Mouse (Mus musculus): ENCODE results near the gene Olfr370. TPM values are rescaled to one million over a fixed set of nuclear protein-coding genes. Genes with fewer than 3 reads are reported as not detected.
A peak's percentile ranks its signal among the peaks of the same experiment; 100 is the strongest.

Olfr370 gene
- polyA plus RNA-seq, 1 experiment: not detected

GRCm38 (mm10) chr8:83590488-83591023 lies 55.0 kb downstream of the Olfr370 start:
- no peak overlapping the region for H3K4me3 ChIP-seq (ENCODE audit: insufficient read depth, low read depth, low read length)
- 64% methylated on average over 7 of the region's 7 CpGs for WGBS
- no peaks in the 10 kb centered on the region for H3K27me3 ChIP-seq (replicated peaks; ENCODE audit: control insufficient read depth, insufficient read depth, low read length)
- no peak overlapping the region for H3K27ac ChIP-seq (ENCODE audit: insufficient read depth, low read depth, low read length)
- TF ChIP-seq POLR2A (IDR thresholded peaks at IDR 0.05; ENCODE audit: low read depth, low read length) (no peak), CTCF (conservative IDR thresholded peaks at IDR 0.05; ENCODE audit: insufficient read depth, insufficient read length, low read depth, low read length) (0 out of 2 replicates have a peak, but pooled peaks have one; percentile 19)
- DNase-seq: no peak
- no peaks in the 10 kb centered on the region for H3K36me3 ChIP-seq (ENCODE audit: control insufficient read depth, insufficient read depth, low read length)
- peaks cover 26% of the 10 kb centered on the region for H3K4me1 ChIP-seq (ENCODE audit: control insufficient read depth, insufficient read depth, low read length)

- no peaks in the 10 kb centered on the region for H3K27me3 ChIP-seq (replicated peaks; ENCODE audit: control insufficient read depth, insufficient read depth, low read length)
- no peak for DNase-seq
- H3K36me3 ChIP-seq (ENCODE audit: control insufficient read depth, insufficient read depth, low read length): no peaks in the 10 kb centered on the region
- no peak for TF ChIP-seq CTCF (conservative IDR thresholded peaks at IDR 0.05; ENCODE audit: insufficient read depth, insufficient read length, low read depth, low read length)
- TF ChIP-seq POLR2A (IDR thresholded peaks at IDR 0.05; ENCODE audit: low read depth, low read length): no peak
- H3K27ac ChIP-seq (ENCODE audit: insufficient read depth, low read depth, low read length): no peak overlapping the region
- WGBS: 57% methylated on average over 3 of the region's 3 CpGs
- no peak overlapping the region for H3K4me3 ChIP-seq (ENCODE audit: insufficient read depth, low read depth, low read length)
- H3K4me1 ChIP-seq (ENCODE audit: control insufficient read depth, insufficient read depth, low read length): peaks cover 18% of the 10 kb centered on the region
These were observed 57.1 kb downstream of the Olfr370 start for GRCm38 (mm10) chr8:83592682-83593081.

GRCm38 (mm10) chr8:83593325-83594166 lies 58.0 kb downstream of the Olfr370 start:
- DNase-seq: no peak
- TF ChIP-seq POLR2A (IDR thresholded peaks at IDR 0.05; ENCODE audit: low read depth, low read length) (no peak), CTCF (conservative IDR thresholded peaks at IDR 0.05; ENCODE audit: insufficient read depth, insufficient read length, low read depth, low read length) (no peak)
- H3K4me1 ChIP-seq (ENCODE audit: control insufficient read depth, insufficient read depth, low read length): peaks cover 11% of the 10 kb centered on the region
- under 1% methylated on average over 22 of the region's 22 CpGs for WGBS
- peak overlapping the region; percentile 84 for H3K4me3 ChIP-seq (ENCODE audit: insufficient read depth, low read depth, low read length)
- H3K27ac ChIP-seq (ENCODE audit: insufficient read depth, low read depth, low read length): peak overlapping the region; percentile 83
- no peaks in the 10 kb centered on the region for H3K27me3 ChIP-seq (replicated peaks; ENCODE audit: control insufficient read depth, insufficient read depth, low read length)
- H3K36me3 ChIP-seq (ENCODE audit: control insufficient read depth, insufficient read depth, low read length): no peaks in the 10 kb centered on the region

- peak; percentile 99 for DNase-seq
- peak overlapping the region; percentile 84 for H3K4me3 ChIP-seq (ENCODE audit: insufficient read depth, low read depth, low read length)
- TF ChIP-seq POLR2A (IDR thresholded peaks at IDR 0.05; ENCODE audit: low read depth, low read length) (peak; percentile 61), CTCF (conservative IDR thresholded peaks at IDR 0.05; ENCODE audit: insufficient read depth, insufficient read length, low read depth, low read length) (no peak)
- H3K36me3 ChIP-seq (ENCODE audit: control insufficient read depth, insufficient read depth, low read length): no peaks in the 10 kb centered on the region
- under 1% methylated on average over 43 of the region's 43 CpGs for WGBS
- peak overlapping the region; percentile 84 for H3K27ac ChIP-seq (ENCODE audit: insufficient read depth, low read depth, low read length)
- peaks cover 8% of the 10 kb centered on the region for H3K4me1 ChIP-seq (ENCODE audit: control insufficient read depth, insufficient read depth, low read length)
- H3K27me3 ChIP-seq (replicated peaks; ENCODE audit: control insufficient read depth, insufficient read depth, low read length): no peaks in the 10 kb centered on the region
These were observed 58.8 kb downstream of the Olfr370 start for GRCm38 (mm10) chr8:83594167-83595049.

Other genes with a start within 250 kb of the Olfr370 start
- 255 and 374 TPM in 2 replicates for gene Ucp1, start 245.4 kb upstream of the Olfr370 start, polyA plus RNA-seq (2012; rRNA removed)
- 3.6 and 4.1 TPM in 2 replicates for gene Elmod2, start 203.3 kb upstream of the Olfr370 start, polyA plus RNA-seq (2012; rRNA removed)
- not detected in 2 replicates for gene Mgat4d, start 187.3 kb upstream of the Olfr370 start, polyA plus RNA-seq (2012; rRNA removed)
- 0.03 and 0.06 TPM in 2 replicates for gene Clgn, start 145.9 kb upstream of the Olfr370 start, polyA plus RNA-seq (2012; rRNA removed)
- 15.9 and 24.5 TPM in 2 replicates for gene Scoc, start 77.4 kb upstream of the Olfr370 start, polyA plus RNA-seq (2012; rRNA removed)
- gene Ndufb7, start 30.9 kb downstream of the Olfr370 start, polyA plus RNA-seq (2012; rRNA removed): 704 and 720 TPM in 2 replicates
- 793 and 827 TPM in 2 replicates for gene Tecr, start 72.2 kb downstream of the Olfr370 start, polyA plus RNA-seq (2012; rRNA removed)
- gene Dnajb1, start 72.4 kb downstream of the Olfr370 start, polyA plus RNA-seq (2012; rRNA removed): 32.2 and 33.2 TPM in 2 replicates
- 57.6 and 66.6 TPM in 2 replicates for gene Gipc1, start 116.9 kb downstream of the Olfr370 start, polyA plus RNA-seq (2012; rRNA removed)
- 21.8 and 23.3 TPM in 2 replicates for gene Ptger1, start 130.9 kb downstream of the Olfr370 start, polyA plus RNA-seq (2012; rRNA removed)
- gene Pkn1, start 163.4 kb downstream of the Olfr370 start, polyA plus RNA-seq (2012; rRNA removed): 81.9 and 98.1 TPM in 2 replicates
- gene Ddx39, start 179.4 kb downstream of the Olfr370 start, polyA plus RNA-seq (2012; rRNA removed): 25.1 and 28.7 TPM in 2 replicates
- gene Adgre5, start 205.5 kb downstream of the Olfr370 start, polyA plus RNA-seq (2012; rRNA removed): 45.1 and 46.6 TPM in 2 replicates

All from kidney, adult 2 months (tissue).